Mouse (Mus musculus): ENCODE data around the gene Tmem42. TPM values are rescaled to one million over a fixed set of nuclear protein-coding genes. Genes with fewer than 3 reads are reported as not detected.

Tmem42 gene
- 19.9 and 20.2 TPM in 2 replicates for polyA plus RNA-seq (2015; fragmentation: Nextera tagmentation; extraction: Ambion mirVana)

GRCm38 (mm10) chr9:123020995-123021631 is at the start of gene Tmem42:
Gene Tmem42, plus strand, starts transcription at chr9:123021326.
- Histone ChIP-seq H3K9ac (ENCODE audit: low read depth, low read length) (peak within 1 kb of the TSS; percentile 83), H3K27ac (ENCODE audit: low read length) (peak within 1 kb of the TSS; percentile 97), H3K4me1 (ENCODE audit: control insufficient read depth, insufficient read depth, low read length) (peaks cover 14% of the 10 kb centered on the region), H3K36me3 (ENCODE audit: control insufficient read depth, insufficient read depth, low read length) (no peaks in the 10 kb centered on the region), H3K4me2 (ENCODE audit: low read depth, low read length) (peak within 1 kb of the TSS; percentile 86), H3K27me3 (replicated peaks; ENCODE audit: control insufficient read depth, insufficient read depth, low read length) (no peaks in the 10 kb centered on the region), H3K9me3 (ENCODE audit: control insufficient read depth, low read length) (no peaks in the 10 kb centered on the region), H3K4me3 (ENCODE audit: low read length) (peak within 1 kb of the TSS; percentile 79)
- WGBS = under 1% methylated on average over 54 of the region's 69 CpGs
- peak; percentile 99 for ATAC-seq

GRCm38 (mm10) chr9:122998406-122999192 is 22.5 kb upstream of the Tmem42 start:
- no peak overlapping the region for H3K27ac ChIP-seq (ENCODE audit: low read length)
- 92% methylated on average over 10 of the region's 10 CpGs for WGBS
- ATAC-seq = no peak
- no peaks in the 10 kb centered on the region for H3K9me3 ChIP-seq (ENCODE audit: control insufficient read depth, low read length)
- no peaks in the 10 kb centered on the region for H3K4me1 ChIP-seq (ENCODE audit: control insufficient read depth, insufficient read depth, low read length)
- peaks cover 11% of the 10 kb centered on the region for H3K36me3 ChIP-seq (ENCODE audit: control insufficient read depth, insufficient read depth, low read length)
- no peak overlapping the region for H3K9ac ChIP-seq (ENCODE audit: low read depth, low read length)
- no peaks in the 10 kb centered on the region for H3K27me3 ChIP-seq (replicated peaks; ENCODE audit: control insufficient read depth, insufficient read depth, low read length)
- no peak overlapping the region for H3K4me2 ChIP-seq (ENCODE audit: low read depth, low read length)
- H3K4me3 ChIP-seq (ENCODE audit: low read length) = no peak overlapping the region

- Histone ChIP-seq H3K4me3 (ENCODE audit: low read length) (no peak overlapping the region), H3K4me2 (ENCODE audit: low read depth, low read length) (no peak overlapping the region), H3K27ac (ENCODE audit: low read length) (no peak overlapping the region), H3K9me3 (ENCODE audit: control insufficient read depth, low read length) (no peaks in the 10 kb centered on the region), H3K36me3 (ENCODE audit: control insufficient read depth, insufficient read depth, low read length) (peaks cover 12% of the 10 kb centered on the region), H3K4me1 (ENCODE audit: control insufficient read depth, insufficient read depth, low read length) (no peaks in the 10 kb centered on the region), H3K27me3 (replicated peaks; ENCODE audit: control insufficient read depth, insufficient read depth, low read length) (no peaks in the 10 kb centered on the region), H3K9ac (ENCODE audit: low read depth, low read length) (no peak overlapping the region)
- 94% methylated on average over 4 of the region's 4 CpGs for WGBS
- ATAC-seq = no peak
Measured at GRCm38 (mm10) chr9:122999193-122999586, 21.9 kb upstream of the Tmem42 start.

- Histone ChIP-seq H3K9me3 (ENCODE audit: control insufficient read depth, low read length) (no peaks in the 10 kb centered on the region), H3K27ac (ENCODE audit: low read length) (no peak overlapping the region), H3K9ac (ENCODE audit: low read depth, low read length) (no peak overlapping the region), H3K36me3 (ENCODE audit: control insufficient read depth, insufficient read depth, low read length) (peaks cover 11% of the 10 kb centered on the region), H3K4me1 (ENCODE audit: control insufficient read depth, insufficient read depth, low read length) (no peaks in the 10 kb centered on the region), H3K4me2 (ENCODE audit: low read depth, low read length) (no peak overlapping the region), H3K4me3 (ENCODE audit: low read length) (no peak overlapping the region), H3K27me3 (replicated peaks; ENCODE audit: control insufficient read depth, insufficient read depth, low read length) (no peaks in the 10 kb centered on the region)
- WGBS = 97% methylated on average over 2 of the region's 2 CpGs
- no peak for ATAC-seq
Measured at GRCm38 (mm10) chr9:123004718-123005117, 16.4 kb upstream of the Tmem42 start.

- Histone ChIP-seq H3K4me3 (ENCODE audit: low read length) (no peak overlapping the region), H3K36me3 (ENCODE audit: control insufficient read depth, insufficient read depth, low read length) (peaks cover 11% of the 10 kb centered on the region), H3K27ac (ENCODE audit: low read length) (no peak overlapping the region), H3K9me3 (ENCODE audit: control insufficient read depth, low read length) (no peaks in the 10 kb centered on the region), H3K4me2 (ENCODE audit: low read depth, low read length) (no peak overlapping the region), H3K9ac (ENCODE audit: low read depth, low read length) (no peak overlapping the region), H3K27me3 (replicated peaks; ENCODE audit: control insufficient read depth, insufficient read depth, low read length) (no peaks in the 10 kb centered on the region), H3K4me1 (ENCODE audit: control insufficient read depth, insufficient read depth, low read length) (no peaks in the 10 kb centered on the region)
- no peak for ATAC-seq
- 62% methylated on average over 6 of the region's 6 CpGs for WGBS
Measured at GRCm38 (mm10) chr9:123006071-123006470, 15.1 kb upstream of the Tmem42 start.

- H3K27ac ChIP-seq (ENCODE audit: low read length) = no peak overlapping the region
- H3K9ac ChIP-seq (ENCODE audit: low read depth, low read length) = peak overlapping the region; percentile 83
- peak overlapping the region; percentile 86 for H3K4me2 ChIP-seq (ENCODE audit: low read depth, low read length)
- H3K4me1 ChIP-seq (ENCODE audit: control insufficient read depth, insufficient read depth, low read length) = peaks cover 14% of the 10 kb centered on the region
- no peak for ATAC-seq
- peak overlapping the region; percentile 79 for H3K4me3 ChIP-seq (ENCODE audit: low read length)
- WGBS = 33% methylated on average over 18 of the region's 24 CpGs
- no peaks in the 10 kb centered on the region for H3K9me3 ChIP-seq (ENCODE audit: control insufficient read depth, low read length)
- H3K27me3 ChIP-seq (replicated peaks; ENCODE audit: control insufficient read depth, insufficient read depth, low read length) = no peaks in the 10 kb centered on the region
- no peaks in the 10 kb centered on the region for H3K36me3 ChIP-seq (ENCODE audit: control insufficient read depth, insufficient read depth, low read length)
Measured at GRCm38 (mm10) chr9:123021636-123022379, 682 bp downstream of the Tmem42 start.

GRCm38 (mm10) chr9:123024201-123024600 is 3.1 kb downstream of the Tmem42 start:
- Histone ChIP-seq H3K9ac (ENCODE audit: low read depth, low read length) (no peak overlapping the region), H3K4me2 (ENCODE audit: low read depth, low read length) (no peak overlapping the region), H3K9me3 (ENCODE audit: control insufficient read depth, low read length) (no peaks in the 10 kb centered on the region), H3K36me3 (ENCODE audit: control insufficient read depth, insufficient read depth, low read length) (no peaks in the 10 kb centered on the region), H3K27ac (ENCODE audit: low read length) (no peak overlapping the region), H3K27me3 (replicated peaks; ENCODE audit: control insufficient read depth, insufficient read depth, low read length) (no peaks in the 10 kb centered on the region), H3K4me1 (ENCODE audit: control insufficient read depth, insufficient read depth, low read length) (peaks cover 13% of the 10 kb centered on the region), H3K4me3 (ENCODE audit: low read length) (no peak overlapping the region)
- 84% methylated on average over 2 of the region's 2 CpGs for WGBS
- no peak for ATAC-seq

GRCm38 (mm10) chr9:123031496-123032246 is 10.5 kb downstream of the Tmem42 start:
- WGBS = 72% methylated on average over 13 of the region's 13 CpGs
- no peaks in the 10 kb centered on the region for H3K4me1 ChIP-seq (ENCODE audit: control insufficient read depth, insufficient read depth, low read length)
- no peaks in the 10 kb centered on the region for H3K27me3 ChIP-seq (replicated peaks; ENCODE audit: control insufficient read depth, insufficient read depth, low read length)

GRCm38 (mm10) chr9:123034426-123034825 is 13.3 kb downstream of the Tmem42 start, which contains the start of gene Tgm4:
Gene Tgm4, plus strand, starts transcription at chr9:123034726.
- no peak for ATAC-seq
- Histone ChIP-seq H3K9ac (ENCODE audit: low read depth, low read length) (no peak within 1 kb of the TSS), H3K4me2 (ENCODE audit: low read depth, low read length) (no peak within 1 kb of the TSS), H3K9me3 (ENCODE audit: control insufficient read depth, low read length) (no peaks in the 10 kb centered on the region), H3K36me3 (ENCODE audit: control insufficient read depth, insufficient read depth, low read length) (no peaks in the 10 kb centered on the region), H3K27ac (ENCODE audit: low read length) (no peak within 1 kb of the TSS), H3K27me3 (replicated peaks; ENCODE audit: control insufficient read depth, insufficient read depth, low read length) (no peaks in the 10 kb centered on the region), H3K4me1 (ENCODE audit: control insufficient read depth, insufficient read depth, low read length) (no peaks in the 10 kb centered on the region), H3K4me3 (ENCODE audit: low read length) (no peak within 1 kb of the TSS)
- WGBS = 89% methylated on average over 4 of the region's 4 CpGs

More at GRCm38 (mm10) chr9:123031496-123032246, 10.5 kb downstream of the Tmem42 start:
- no peak overlapping the region for H3K9ac ChIP-seq (ENCODE audit: low read depth, low read length)
- H3K9me3 ChIP-seq (ENCODE audit: control insufficient read depth, low read length) = no peaks in the 10 kb centered on the region
- H3K27ac ChIP-seq (ENCODE audit: low read length) = no peak overlapping the region
- ATAC-seq = no peak; the same call in 1 of the 2 replicates
- H3K4me2 ChIP-seq (ENCODE audit: low read depth, low read length) = no peak overlapping the region
- H3K36me3 ChIP-seq (ENCODE audit: control insufficient read depth, insufficient read depth, low read length) = no peaks in the 10 kb centered on the region
- H3K4me3 ChIP-seq (ENCODE audit: low read length) = no peak overlapping the region
